Mouse (Mus musculus): ENCODE measurements at regions not wholly inside any gene's neighbourhood (a gene's known extent, or its start where the extent isn't known, plus 50 kb on each side); places are given as distances from the start of the nearest gene placed in this dataset.

DNA sequence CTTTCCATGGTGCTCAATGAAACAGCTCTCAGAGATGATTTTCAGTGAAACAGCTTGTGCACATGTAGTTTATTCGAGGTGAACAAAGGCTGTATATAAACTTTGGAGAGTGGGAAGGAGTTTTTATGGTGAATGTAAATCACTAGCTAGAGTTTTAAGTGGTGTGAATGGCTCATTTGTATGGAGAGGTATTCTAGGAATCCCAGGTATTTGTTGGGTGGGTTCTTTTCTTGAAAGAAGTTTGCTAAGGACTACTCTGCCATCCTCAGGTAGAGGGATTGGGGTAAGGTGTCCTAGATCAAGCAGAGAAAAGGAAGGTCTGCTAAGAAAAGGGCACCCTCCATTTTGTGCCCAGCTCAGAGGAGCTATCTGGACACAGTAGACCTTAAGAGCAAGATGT is 121.9 kb downstream of the Wdr20rt start:
- TF ChIP-seq CTCF (IDR thresholded peaks at IDR 0.05; ENCODE audit: low read depth) (no peak), EP300 (IDR thresholded peaks at IDR 0.05; ENCODE audit: low read depth) (no peak)
